Mouse (Mus musculus) E14TG2a.4 (cell line): ENCODE measurements at regions not wholly inside any gene's neighbourhood (a gene's known extent, or its start where the extent isn't known, plus 50 kb on each side); places are given as distances from the start of the nearest gene placed in this dataset.

Experiments used
- CTCF ChIP-seq: conservative IDR thresholded peaks from 2 replicates; pipeline ENCODE4 v1.5.1; 2014; ENCODE audit warnings: low read length
- POU5F1 ChIP-seq: IDR thresholded peaks from 2 replicates; pipeline ENCODE4 v1.6.1; 2014; ENCODE audit warnings: low read length, borderline replicate concordance

- no peak for TF ChIP-seq CTCF
- TF ChIP-seq POU5F1: no peak
These were observed 179.0 kb upstream of the Gria4 start for GRCm38 (mm10) chr9:4975073-4975472.
